Mouse (Mus musculus): ENCODE measurements around the gene Ern1. TPM values are rescaled to one million over a fixed set of nuclear protein-coding genes. Genes with fewer than 3 reads are reported as not detected.
A peak's percentile ranks its signal among the peaks of the same experiment; 100 is the strongest.

Gene Ern1
- total and polyA plus RNA-seq, 2 experiments = 18.2 to 52.8 TPM

GRCm38 (mm10) chr11:106418622-106419196 is 68.9 kb downstream of the Ern1 start:
- Histone ChIP-seq H3K4me3 (ENCODE audit: insufficient read depth, low read depth, low read length) (no peak overlapping the region), H3K9ac (ENCODE audit: low read depth, low read length) (no peak overlapping the region), H3K27me3 (ENCODE audit: control insufficient read depth, insufficient read depth, low read length) (no peaks in the 10 kb centered on the region), H3K79me2 (ENCODE audit: control insufficient read depth, insufficient read depth, low read length) (no peaks in the 10 kb centered on the region), H3K4me1 (ENCODE audit: control insufficient read depth, insufficient read depth, low read length) (peaks cover 30% of the 10 kb centered on the region), H3K36me3 (ENCODE audit: control insufficient read depth, insufficient read depth, low read length) (peaks cover 68% of the 10 kb centered on the region), H3K27ac (replicated peaks; ENCODE audit: insufficient read depth, low read depth, low read length) (no peak overlapping the region)
- TF ChIP-seq POLR2A (IDR thresholded peaks at IDR 0.05; ENCODE audit: extremely low read depth, insufficient read depth, low read length) (no peak), CTCF (IDR thresholded peaks at IDR 0.05; ENCODE audit: low read depth, low read length) (peak; percentile 79)
- WGBS = 49% methylated on average over 4 of the region's 4 CpGs
- DNase-seq (ENCODE audit: extremely low read depth, low read depth, low spot score) = peak; percentile 76

- 73% methylated on average over 2 of the region's 2 CpGs for WGBS
- TF ChIP-seq POLR2A (IDR thresholded peaks at IDR 0.05; ENCODE audit: extremely low read depth, insufficient read depth, low read length) (no peak), CTCF (IDR thresholded peaks at IDR 0.05; ENCODE audit: low read depth, low read length) (no peak)
- no peaks in the 10 kb centered on the region for H3K79me2 ChIP-seq (ENCODE audit: control insufficient read depth, insufficient read depth, low read length)
- H3K27ac ChIP-seq (replicated peaks; ENCODE audit: insufficient read depth, low read depth, low read length) = peak overlapping the region; percentile 25; the same call in 1 of the 2 replicates
- H3K36me3 ChIP-seq (ENCODE audit: control insufficient read depth, insufficient read depth, low read length) = peaks cover 65% of the 10 kb centered on the region
- DNase-seq (ENCODE audit: extremely low read depth, low read depth, low spot score) = no peak
- no peaks in the 10 kb centered on the region for H3K27me3 ChIP-seq (ENCODE audit: control insufficient read depth, insufficient read depth, low read length)
- peaks cover 36% of the 10 kb centered on the region for H3K4me1 ChIP-seq (ENCODE audit: control insufficient read depth, insufficient read depth, low read length)
- H3K4me3 ChIP-seq (ENCODE audit: insufficient read depth, low read depth, low read length) = no peak overlapping the region
- no peak overlapping the region for H3K9ac ChIP-seq (ENCODE audit: low read depth, low read length)
Observed at GRCm38 (mm10) chr11:106417860-106418259, 69.8 kb downstream of the Ern1 start.

- Histone ChIP-seq H3K4me1 (ENCODE audit: control insufficient read depth, insufficient read depth, low read length) (peaks cover 41% of the 10 kb centered on the region), H3K9ac (ENCODE audit: low read depth, low read length) (no peak overlapping the region; the same call in 1 of the 2 replicates), H3K27ac (replicated peaks; ENCODE audit: insufficient read depth, low read depth, low read length) (peak overlapping the region; percentile 49), H3K36me3 (ENCODE audit: control insufficient read depth, insufficient read depth, low read length) (peaks cover 59% of the 10 kb centered on the region), H3K4me3 (ENCODE audit: insufficient read depth, low read depth, low read length) (no peak overlapping the region), H3K79me2 (ENCODE audit: control insufficient read depth, insufficient read depth, low read length) (no peaks in the 10 kb centered on the region), H3K27me3 (ENCODE audit: control insufficient read depth, insufficient read depth, low read length) (no peaks in the 10 kb centered on the region)
- no peak for TF ChIP-seq POLR2A (IDR thresholded peaks at IDR 0.05; ENCODE audit: extremely low read depth, insufficient read depth, low read length)
- no peak for TF ChIP-seq CTCF (IDR thresholded peaks at IDR 0.05; ENCODE audit: low read depth, low read length)
- 63% methylated on average over 3 of the region's 3 CpGs for WGBS
- DNase-seq (ENCODE audit: extremely low read depth, low read depth, low spot score) = no peak
Observed at GRCm38 (mm10) chr11:106416331-106416730, 71.3 kb downstream of the Ern1 start.

GRCm38 (mm10) chr11:106412641-106413360 is 74.9 kb downstream of the Ern1 start:
- TF ChIP-seq CTCF (IDR thresholded peaks at IDR 0.05; ENCODE audit: low read depth, low read length) (no peak), POLR2A (IDR thresholded peaks at IDR 0.05; ENCODE audit: extremely low read depth, insufficient read depth, low read length) (no peak)
- no peak overlapping the region for H3K9ac ChIP-seq (ENCODE audit: low read depth, low read length)
- peaks cover 59% of the 10 kb centered on the region for H3K36me3 ChIP-seq (ENCODE audit: control insufficient read depth, insufficient read depth, low read length)
- peak overlapping the region; percentile 96 for H3K27ac ChIP-seq (replicated peaks; ENCODE audit: insufficient read depth, low read depth, low read length)
- peak; percentile 93 for DNase-seq (ENCODE audit: extremely low read depth, low read depth, low spot score)
- WGBS = 25% methylated on average over 3 of the region's 3 CpGs
- no peak overlapping the region for H3K4me3 ChIP-seq (ENCODE audit: insufficient read depth, low read depth, low read length)
- no peaks in the 10 kb centered on the region for H3K27me3 ChIP-seq (ENCODE audit: control insufficient read depth, insufficient read depth, low read length)
- H3K79me2 ChIP-seq (ENCODE audit: control insufficient read depth, insufficient read depth, low read length) = no peaks in the 10 kb centered on the region
- H3K4me1 ChIP-seq (ENCODE audit: control insufficient read depth, insufficient read depth, low read length) = peaks cover 48% of the 10 kb centered on the region

GRCm38 (mm10) chr11:106411157-106411556 is 76.5 kb downstream of the Ern1 start:
- Histone ChIP-seq H3K79me2 (ENCODE audit: control insufficient read depth, insufficient read depth, low read length) (no peaks in the 10 kb centered on the region), H3K27me3 (ENCODE audit: control insufficient read depth, insufficient read depth, low read length) (no peaks in the 10 kb centered on the region), H3K4me1 (ENCODE audit: control insufficient read depth, insufficient read depth, low read length) (peaks cover 38% of the 10 kb centered on the region), H3K27ac (replicated peaks; ENCODE audit: insufficient read depth, low read depth, low read length) (peak overlapping the region; percentile 85), H3K36me3 (ENCODE audit: control insufficient read depth, insufficient read depth, low read length) (peaks cover 57% of the 10 kb centered on the region), H3K4me3 (ENCODE audit: insufficient read depth, low read depth, low read length) (no peak overlapping the region), H3K9ac (ENCODE audit: low read depth, low read length) (0 out of 2 replicates have a peak overlapping the region, but pooled peaks have one; percentile 5)
- 68% methylated on average over 2 of the region's 2 CpGs for WGBS
- TF ChIP-seq POLR2A (IDR thresholded peaks at IDR 0.05; ENCODE audit: extremely low read depth, insufficient read depth, low read length) (no peak), CTCF (IDR thresholded peaks at IDR 0.05; ENCODE audit: low read depth, low read length) (no peak)
- no peak for DNase-seq (ENCODE audit: extremely low read depth, low read depth, low spot score)

GRCm38 (mm10) chr11:106410507-106410906 is 77.1 kb downstream of the Ern1 start:
- Histone ChIP-seq H3K79me2 (ENCODE audit: control insufficient read depth, insufficient read depth, low read length) (no peaks in the 10 kb centered on the region), H3K9ac (ENCODE audit: low read depth, low read length) (peak overlapping the region; percentile 50), H3K4me3 (ENCODE audit: insufficient read depth, low read depth, low read length) (no peak overlapping the region), H3K36me3 (ENCODE audit: control insufficient read depth, insufficient read depth, low read length) (peaks cover 59% of the 10 kb centered on the region), H3K4me1 (ENCODE audit: control insufficient read depth, insufficient read depth, low read length) (peaks cover 36% of the 10 kb centered on the region), H3K27ac (replicated peaks; ENCODE audit: insufficient read depth, low read depth, low read length) (peak overlapping the region; percentile 85), H3K27me3 (ENCODE audit: control insufficient read depth, insufficient read depth, low read length) (no peaks in the 10 kb centered on the region)
- TF ChIP-seq CTCF (IDR thresholded peaks at IDR 0.05; ENCODE audit: low read depth, low read length) (no peak), POLR2A (IDR thresholded peaks at IDR 0.05; ENCODE audit: extremely low read depth, insufficient read depth, low read length) (no peak)
- WGBS = 23% methylated on average over 3 of the region's 3 CpGs
- peak; percentile 84 for DNase-seq (ENCODE audit: extremely low read depth, low read depth, low spot score)

Data from liver, adult 2 months (tissue).